Mouse (Mus musculus) embryonic facial prominence, embryonic 12.5 days (tissue): ENCODE measurements around the gene Olfr745. TPM values are rescaled to one million over a fixed set of nuclear protein-coding genes. Genes with fewer than 3 reads are reported as not detected.

ENCODE experiments used
- ATAC-seq: fragments of 200-750 bp; cut with Nextera tagmentation; 2 replicates; pipeline ENCODE4 v1.8.0; 2017; ENCODE audit not compliant: insufficient number of reproducible peaks, insufficient read depth, low FRiP score, low TSS enrichment
- H3K27ac ChIP-seq: fragments of 300-500 bp; sonication (generic); 2 replicates; pipeline ENCODE4 v1.5.1; 2016; ENCODE audit warnings: mild to moderate bottlenecking
- H3K27me3 ChIP-seq: fragments of 300-500 bp; sonication (generic); 2 replicates; pipeline ENCODE4 v1.6.1; 2016; ENCODE audit warnings: mild to moderate bottlenecking, moderate library complexity
- H3K36me3 ChIP-seq: fragments of 300-500 bp; sonication (generic); 2 replicates; pipeline ENCODE4 v1.6.1; 2016; ENCODE audit warnings: mild to moderate bottlenecking
- H3K4me1 ChIP-seq: fragments of 300-500 bp; sonication (generic); 2 replicates; pipeline ENCODE4 v1.6.1; 2016
- H3K4me2 ChIP-seq: fragments of 300-500 bp; sonication (generic); replicated peaks from 2 replicates; pipeline ENCODE4 v1.6.1; 2016; ENCODE audit warnings: mild to moderate bottlenecking, moderate library complexity
- H3K4me3 ChIP-seq: fragments of 300-500 bp; sonication (generic); 2 replicates; pipeline ENCODE4 v1.5.1; 2016; ENCODE audit warnings: mild to moderate bottlenecking
- H3K9ac ChIP-seq: fragments of 300-500 bp; sonication (generic); 2 replicates; pipeline ENCODE4 v1.6.1; 2016; ENCODE audit warnings: mild to moderate bottlenecking, moderate library complexity
- H3K9me3 ChIP-seq: fragments of 300-500 bp; sonication (generic); 2 replicates; pipeline ENCODE4 v1.6.1; 2016; ENCODE audit warnings: mild to moderate bottlenecking, moderate library complexity
- WGBS: fragments of 180-500 bp; shearing (Covaris S2); methylation state at CpG from one replicate; pipeline ENCODE4 v1.1.7; 2016; 5-methylcytosine and 5-hydroxymethylcytosine counted together
- polyA plus RNA-seq: library from polyadenylated mRNA; unstranded; fragments of >200 nt; fragmentation: Nextera tagmentation; extraction: Ambion mirVana; gene quantifications from 2 replicates; pipeline ENCODE4 v1.2.1, GENCODE M21; 2016

Gene Olfr745
- polyA plus RNA-seq: 0.08 and 0.19 TPM in 2 replicates

DNA sequence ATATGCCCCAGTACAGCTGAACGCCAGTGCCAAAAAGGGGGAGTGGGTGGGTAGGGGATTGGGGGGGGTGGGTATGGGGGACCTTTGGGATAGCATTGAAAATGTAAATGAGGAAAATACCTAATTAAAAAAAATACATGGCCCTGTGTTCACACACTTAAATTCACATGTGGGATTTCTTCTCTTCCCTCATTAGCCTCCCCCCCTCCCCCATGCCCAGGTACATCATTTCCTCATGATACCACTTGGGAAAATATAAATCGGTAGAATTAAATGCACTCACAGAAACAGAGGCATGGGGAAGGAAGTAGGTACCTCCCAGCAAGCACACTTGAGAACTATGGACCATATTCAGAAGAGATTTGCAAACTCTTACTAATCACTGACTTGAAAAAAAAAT lies at the start of gene Olfr745:
Gene Olfr745, plus strand, starts transcription at position 301 of the 400 bp plus-strand sequence.
- no peak for ATAC-seq
- Histone ChIP-seq H3K4me1 (no peaks in the 10 kb centered on the region), H3K4me2 (no peak within 1 kb of the TSS), H3K4me3 (no peak within 1 kb of the TSS), H3K27me3 (no peaks in the 10 kb centered on the region), H3K36me3 (no peaks in the 10 kb centered on the region), H3K9ac (no peak within 1 kb of the TSS), H3K27ac (no peak within 1 kb of the TSS), H3K9me3 (no peaks in the 10 kb centered on the region)
- WGBS: 84% methylated on average over 2 of the region's 2 CpGs

DNA sequence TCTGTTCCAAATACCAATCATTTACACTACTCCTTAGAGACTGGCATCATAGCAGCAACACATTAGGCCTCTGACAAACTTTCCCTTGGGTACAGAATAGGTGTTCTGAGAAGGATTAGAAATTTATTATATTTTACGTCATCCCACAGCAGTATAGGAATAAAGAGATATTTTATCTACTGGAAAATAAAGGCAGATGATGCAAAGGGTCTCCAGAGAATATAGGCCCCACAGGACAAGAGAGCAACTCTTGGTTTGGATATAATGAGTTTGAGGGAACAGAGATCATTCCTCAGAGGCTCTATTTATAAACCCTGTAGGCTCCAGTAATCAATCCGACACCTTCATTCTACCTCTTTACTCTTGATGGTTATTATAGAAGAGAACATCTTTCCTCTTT lies 24.6 kb upstream of the Olfr745 start, which contains the start of gene Olfr744:
Gene Olfr744, plus strand, starts transcription at position 301 of the 400 bp plus-strand sequence.
- no peak for ATAC-seq
- WGBS: 95% methylated on average over 2 of the region's 2 CpGs
- Histone ChIP-seq H3K27me3 (no peaks in the 10 kb centered on the region), H3K4me3 (no peak within 1 kb of the TSS), H3K36me3 (no peaks in the 10 kb centered on the region), H3K9ac (no peak within 1 kb of the TSS), H3K4me1 (no peaks in the 10 kb centered on the region), H3K9me3 (no peaks in the 10 kb centered on the region), H3K4me2 (no peak within 1 kb of the TSS), H3K27ac (no peak within 1 kb of the TSS)

DNA sequence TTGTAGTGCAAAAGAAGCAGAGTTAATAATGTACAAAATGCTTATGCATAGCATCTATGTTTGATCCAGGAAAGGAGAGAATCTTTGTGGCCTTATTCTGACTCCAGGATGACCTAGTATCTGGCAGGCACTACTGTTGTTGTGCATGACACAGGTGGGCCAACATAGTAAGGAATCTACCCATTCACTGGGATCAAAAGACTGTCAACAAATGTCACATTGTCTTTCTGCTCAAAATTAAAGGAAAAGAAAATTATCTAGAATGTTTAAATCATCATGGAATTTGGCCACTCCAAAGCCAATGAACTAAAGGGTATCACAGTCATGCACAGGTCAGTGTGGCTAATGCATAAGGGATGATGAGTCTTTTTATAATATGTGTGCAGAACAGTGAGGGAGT lies 7.6 kb downstream of the Olfr745 start, which contains the start of gene Olfr746:
Gene Olfr746, plus strand, starts transcription at position 301 of the 400 bp plus-strand sequence.
- no peaks in the 10 kb centered on the region for H3K36me3 ChIP-seq
- H3K9ac ChIP-seq: no peak within 1 kb of the TSS
- ATAC-seq: no peak
- no peak within 1 kb of the TSS for H3K4me2 ChIP-seq
- H3K27ac ChIP-seq: no peak within 1 kb of the TSS
- no peak within 1 kb of the TSS for H3K4me3 ChIP-seq
- H3K27me3 ChIP-seq: no peaks in the 10 kb centered on the region
- no peaks in the 10 kb centered on the region for H3K4me1 ChIP-seq
- H3K9me3 ChIP-seq: no peaks in the 10 kb centered on the region

DNA sequence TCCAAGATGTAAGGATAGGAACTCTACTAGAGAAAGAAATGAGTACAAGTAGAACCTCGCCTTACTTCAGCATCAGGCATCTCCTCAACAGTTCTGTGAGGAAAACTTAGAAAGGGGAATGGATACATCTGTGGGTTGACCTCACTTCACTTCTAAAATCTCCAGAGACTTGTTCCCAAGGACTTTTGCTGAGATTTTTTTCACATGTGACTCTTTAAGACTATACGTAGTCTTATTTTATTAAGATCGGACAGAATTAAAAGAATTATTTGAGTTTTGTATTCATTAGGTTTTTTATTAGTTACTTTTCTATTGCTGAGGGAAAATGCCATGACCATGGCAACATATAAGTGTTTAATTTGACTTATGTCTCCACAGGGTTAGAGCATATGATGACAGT lies 53.9 kb downstream of the Olfr745 start, which contains the start of gene Olfr747:
Gene Olfr747, minus strand, starts transcription at position 101 of the 400 bp plus-strand sequence.
- Histone ChIP-seq H3K4me3 (no peak within 1 kb of the TSS), H3K36me3 (no peaks in the 10 kb centered on the region), H3K4me1 (no peaks in the 10 kb centered on the region), H3K4me2 (no peak within 1 kb of the TSS), H3K27ac (no peak within 1 kb of the TSS), H3K9me3 (no peaks in the 10 kb centered on the region), H3K27me3 (no peaks in the 10 kb centered on the region), H3K9ac (no peak within 1 kb of the TSS)
- no peak for ATAC-seq
- 86% methylated on average over 3 of the region's 3 CpGs for WGBS

Other genes with a start within 250 kb of the Olfr745 start
- not detected in 2 replicates for gene Olfr738, start 231.8 kb upstream of the Olfr745 start, polyA plus RNA-seq
- gene Olfr739, start 220.8 kb upstream of the Olfr745 start, polyA plus RNA-seq: not detected in 2 replicates
- not detected in 2 replicates for gene Olfr740, start 193.8 kb upstream of the Olfr745 start, polyA plus RNA-seq
- gene Olfr741, start 166.7 kb upstream of the Olfr745 start, polyA plus RNA-seq: not detected in 2 replicates
- gene Olfr742, start 135.8 kb upstream of the Olfr745 start, polyA plus RNA-seq: not detected in 2 replicates
- not detected in 2 replicates for gene Olfr743, start 117.5 kb upstream of the Olfr745 start, polyA plus RNA-seq
- gene Olfr744, start 24.5 kb upstream of the Olfr745 start, polyA plus RNA-seq: not detected in 2 replicates
- gene Olfr746, start 7.7 kb downstream of the Olfr745 start, polyA plus RNA-seq: not detected in 2 replicates
- gene Olfr747, start 53.8 kb downstream of the Olfr745 start, polyA plus RNA-seq: not detected in 2 replicates
- not detected in 2 replicates for gene Olfr748, start 68.0 kb downstream of the Olfr745 start, polyA plus RNA-seq
- gene Olfr749, start 105.7 kb downstream of the Olfr745 start, polyA plus RNA-seq: not detected in 2 replicates
- 95.2 and 96.7 TPM in 2 replicates for gene Ttc5, start 146.1 kb downstream of the Olfr745 start, polyA plus RNA-seq
- not detected in 2 replicates for gene Ccnb1ip1, start 168.3 kb downstream of the Olfr745 start, polyA plus RNA-seq
- gene Parp2, start 168.5 kb downstream of the Olfr745 start, polyA plus RNA-seq: 63.8 and 67.6 TPM in 2 replicates
- gene Tep1, start 231.2 kb downstream of the Olfr745 start, polyA plus RNA-seq: 3.5 and 5.7 TPM in 2 replicates